Mouse (Mus musculus): ENCODE data around the gene Pld1.

Gene Pld1

DNA sequence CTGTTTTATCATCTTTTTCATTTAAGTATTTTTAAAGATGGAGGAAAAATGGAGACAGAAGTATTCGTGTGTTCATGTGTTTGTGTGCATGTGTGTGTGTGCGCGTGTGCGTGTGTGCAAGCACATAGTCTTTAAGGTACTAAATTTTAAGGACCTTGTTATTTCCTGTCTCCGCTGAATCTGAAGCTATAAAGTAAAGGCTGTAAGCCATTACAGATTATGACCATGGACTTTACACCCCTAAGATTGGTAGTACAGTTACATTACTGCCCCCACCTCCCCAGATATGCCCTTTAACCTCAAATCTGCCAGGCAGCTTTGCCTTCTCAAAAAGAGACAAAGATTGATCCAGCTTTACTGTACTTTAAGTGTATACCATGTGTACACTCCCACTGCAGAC lies 46.8 kb downstream of the Pld1 start:
- no peak for DNase-seq (ENCODE audit: low read depth in 2 of 2, low spot score in 2 of 2)

DNA sequence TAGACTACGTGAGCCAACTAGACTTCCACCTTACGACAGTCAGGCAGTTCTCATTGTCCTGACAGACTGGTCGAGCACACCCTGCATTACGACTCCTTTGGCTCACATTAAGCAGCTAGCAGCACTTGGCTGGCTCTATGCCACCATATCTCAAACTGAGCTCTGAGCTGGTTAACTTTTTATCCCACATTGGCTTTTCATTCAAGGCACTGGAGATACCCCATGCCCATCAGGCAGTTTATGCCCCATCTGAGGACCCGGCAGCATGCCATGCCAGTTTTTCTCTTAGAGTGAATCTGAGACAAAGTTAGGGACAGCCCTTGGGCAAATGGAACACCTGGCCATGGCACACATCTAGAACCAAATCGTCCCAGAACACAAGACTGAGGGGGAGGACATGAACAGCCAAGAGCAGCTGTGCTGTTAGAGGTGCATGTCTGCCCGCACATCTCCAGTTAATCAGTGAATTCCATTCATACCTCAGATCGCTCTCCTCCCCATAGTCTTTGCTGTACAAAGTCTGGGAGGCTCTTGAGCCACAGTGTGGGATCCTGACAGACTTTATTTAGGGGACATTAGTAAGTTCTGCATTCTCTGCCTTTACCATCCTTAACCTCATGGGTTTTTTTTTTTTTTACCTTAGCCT lies 49.5 kb downstream of the Pld1 start:
- DNase-seq (ENCODE audit: low read depth in 2 of 2, low spot score in 2 of 2): no peak

GRCm38 (mm10) chr3:27991100-27991703 lies 52.7 kb downstream of the Pld1 start:
- DNase-seq (ENCODE audit: low read depth in 2 of 2, low spot score in 2 of 2): no peak

GRCm38 (mm10) chr3:27994175-27994990 lies 55.9 kb downstream of the Pld1 start:
- DNase-seq (ENCODE audit: low read depth in 2 of 2, low spot score in 2 of 2): no peak

- no peak for DNase-seq (ENCODE audit: low read depth in 2 of 2, low spot score in 2 of 2)
These were observed 65.8 kb downstream of the Pld1 start for GRCm38 (mm10) chr3:28004321-28004720.

- DNase-seq (ENCODE audit: low read depth in 2 of 2, low spot score in 2 of 2): no peak
These were observed 69.2 kb downstream of the Pld1 start for GRCm38 (mm10) chr3:28007684-28008083.

DNA sequence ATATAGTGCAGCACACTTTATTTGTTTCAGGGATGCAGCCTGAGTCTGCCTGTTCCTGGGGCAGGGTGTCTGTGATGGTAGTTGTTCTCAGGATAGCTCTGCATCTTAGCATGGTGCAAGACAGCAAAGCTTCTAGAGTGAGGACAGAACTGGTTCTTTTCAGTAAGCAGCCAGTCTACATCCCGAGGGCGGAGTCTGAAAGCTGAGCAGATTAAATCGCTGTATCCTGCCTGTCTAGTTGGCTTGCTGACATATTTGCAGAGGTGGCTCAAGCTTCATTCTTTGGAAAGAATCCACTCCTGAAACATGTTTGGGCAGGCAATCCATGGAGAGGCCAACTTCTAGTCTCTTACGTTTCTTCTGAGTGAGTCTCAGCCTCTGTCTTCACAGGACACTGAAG lies 69.9 kb downstream of the Pld1 start:
- DNase-seq (ENCODE audit: low read depth in 2 of 2, low spot score in 2 of 2): no peak

- DNase-seq (ENCODE audit: low read depth in 2 of 2, low spot score in 2 of 2): no peak
These were observed 73.7 kb downstream of the Pld1 start for GRCm38 (mm10) chr3:28012177-28012576.

DNA sequence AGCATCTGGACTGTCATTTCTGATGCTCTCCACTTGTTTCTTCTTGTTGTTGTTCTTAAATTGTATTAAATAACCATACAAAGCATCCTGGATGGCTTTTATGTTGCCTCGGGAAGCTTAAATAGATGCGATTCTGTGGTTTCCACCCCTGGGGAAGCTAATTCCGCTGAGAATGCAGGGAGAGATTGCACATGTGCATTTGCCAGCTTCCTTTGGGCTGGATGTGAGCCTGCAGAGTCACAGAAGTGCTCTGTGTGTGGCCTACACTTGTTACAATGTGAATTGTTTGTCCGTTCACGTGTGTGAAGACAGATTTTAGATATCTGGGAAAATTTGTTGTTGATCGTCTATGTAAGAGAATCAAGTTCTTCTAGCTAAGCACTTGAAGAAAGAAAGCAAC lies 74.9 kb downstream of the Pld1 start:
- no peak for DNase-seq (ENCODE audit: low read depth in 2 of 2, low spot score in 2 of 2)

- DNase-seq (ENCODE audit: low read depth in 2 of 2, low spot score in 2 of 2): no peak
These were observed 78.5 kb downstream of the Pld1 start for GRCm38 (mm10) chr3:28017002-28017401.

DNA sequence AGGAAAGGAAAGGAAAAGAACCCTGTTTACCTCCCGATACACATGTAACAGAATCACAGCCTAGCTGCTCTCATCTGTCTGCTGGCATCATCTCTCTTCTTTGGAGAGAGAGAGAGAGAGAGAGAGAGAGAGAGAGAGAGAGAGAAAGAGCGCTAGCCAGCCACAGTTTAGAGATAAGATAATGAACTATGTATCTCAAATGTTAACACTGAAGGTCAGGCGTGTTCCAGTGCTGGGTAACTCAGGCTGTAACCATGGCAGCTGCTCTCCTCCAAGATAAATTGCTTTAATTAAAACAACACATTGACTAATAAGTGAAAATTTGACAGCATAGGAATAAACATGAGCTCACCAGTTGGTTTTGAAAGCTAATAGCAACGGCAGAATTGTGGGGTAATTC lies 81.2 kb downstream of the Pld1 start:
- DNase-seq (ENCODE audit: low read depth in 2 of 2, low spot score in 2 of 2): no peak

- no peak for DNase-seq (ENCODE audit: low read depth in 2 of 2, low spot score in 2 of 2)
These were observed 81.9 kb downstream of the Pld1 start for GRCm38 (mm10) chr3:28020404-28020803.

DNA sequence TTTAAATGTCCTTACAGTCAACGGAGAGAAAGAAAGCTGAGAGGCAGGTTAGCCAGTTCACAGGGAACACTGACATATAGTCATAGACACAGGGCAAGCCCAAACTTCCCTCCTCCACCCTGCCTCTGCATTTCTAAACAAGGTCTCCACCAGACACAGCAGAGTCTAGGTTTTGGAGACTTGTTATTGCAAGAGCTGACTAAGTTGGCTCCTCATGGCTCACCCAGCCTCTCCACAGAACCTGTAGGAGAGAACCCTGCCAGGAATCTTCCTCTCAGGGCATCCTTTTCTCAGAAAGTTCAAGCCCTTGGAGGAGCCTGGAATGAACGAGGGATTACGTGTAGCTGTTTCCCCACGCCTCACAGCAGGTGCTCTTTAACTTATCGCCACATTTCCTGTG lies 83.7 kb downstream of the Pld1 start:
- DNase-seq (ENCODE audit: low read depth in 2 of 2, low spot score in 2 of 2): no peak

DNA sequence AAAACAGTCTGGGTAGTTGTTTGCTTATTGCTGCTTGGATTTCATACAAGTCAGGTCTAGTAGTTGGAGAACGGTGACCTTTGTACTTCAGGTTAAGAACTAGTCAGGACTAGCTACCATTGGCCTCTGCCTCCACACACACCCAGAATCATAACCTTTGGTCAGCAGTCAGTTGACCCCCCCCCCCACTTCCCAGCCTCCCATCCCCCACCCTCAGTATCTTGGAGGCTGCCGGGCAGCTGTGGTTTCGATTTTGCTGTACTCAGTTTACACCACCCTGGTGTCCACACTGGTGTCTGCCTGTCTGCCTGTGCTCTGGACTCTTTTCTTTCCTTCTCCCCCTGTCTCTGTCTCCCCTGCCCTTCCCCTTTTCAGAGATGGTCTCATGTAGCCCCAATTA lies 88.4 kb downstream of the Pld1 start:
- no peak for DNase-seq (ENCODE audit: low read depth in 2 of 2, low spot score in 2 of 2)

DNA sequence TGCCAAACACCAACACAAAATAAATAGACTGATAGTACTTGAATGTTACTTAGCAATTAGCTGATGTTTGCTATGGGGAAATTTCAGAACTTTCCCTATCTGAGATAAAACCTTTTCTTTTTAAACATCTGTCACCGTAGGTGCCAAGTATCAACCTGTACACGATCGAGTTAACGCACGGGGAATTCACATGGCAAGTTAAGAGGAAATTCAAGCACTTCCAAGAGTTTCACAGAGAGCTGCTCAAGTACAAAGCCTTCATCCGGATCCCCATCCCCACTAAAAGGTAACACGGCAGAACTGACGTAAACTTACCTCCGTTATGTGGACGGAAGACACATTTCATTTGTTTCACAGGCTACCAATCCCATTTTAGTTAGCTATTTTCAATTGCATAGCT lies 90.0 kb downstream of the Pld1 start:
- no peak for DNase-seq (ENCODE audit: low read depth in 2 of 2, low spot score in 2 of 2)

- DNase-seq (ENCODE audit: low read depth in 2 of 2, low spot score in 2 of 2): no peak
These were observed 92.4 kb downstream of the Pld1 start for GRCm38 (mm10) chr3:28030860-28031259.

DNA sequence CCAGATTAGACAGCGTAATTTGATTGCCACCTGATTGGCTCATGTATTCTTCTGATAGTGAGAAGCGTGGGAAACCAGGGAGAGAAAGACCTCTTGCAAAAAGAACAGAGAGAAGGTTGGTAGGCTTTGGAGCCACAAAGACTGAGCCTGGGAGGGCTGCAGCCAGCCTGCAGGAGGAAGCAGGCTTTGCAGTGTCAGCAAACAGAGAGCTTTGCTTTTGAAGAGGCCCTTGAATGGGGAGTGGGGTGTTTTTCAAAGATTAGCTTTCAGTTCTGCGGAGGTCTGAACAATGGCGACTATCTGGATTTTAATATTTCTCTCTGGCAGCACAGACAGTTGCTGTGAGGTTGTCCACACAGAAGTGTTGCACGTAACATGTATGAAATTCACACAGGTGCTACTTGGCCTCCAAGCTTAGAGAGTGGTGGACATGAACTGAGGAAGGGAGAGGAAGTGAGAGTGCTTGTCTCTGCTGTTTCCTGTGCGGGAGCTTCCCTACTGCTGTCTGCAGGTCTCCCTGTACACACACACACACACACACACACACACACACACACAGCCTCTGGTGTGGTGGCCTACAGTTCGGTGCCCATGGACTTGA lies 93.2 kb downstream of the Pld1 start:
- DNase-seq (ENCODE audit: low read depth in 2 of 2, low spot score in 2 of 2): no peak

- DNase-seq (ENCODE audit: low read depth in 2 of 2, low spot score in 2 of 2): no peak
These were observed 95.4 kb downstream of the Pld1 start for GRCm38 (mm10) chr3:28033898-28034297.

DNA sequence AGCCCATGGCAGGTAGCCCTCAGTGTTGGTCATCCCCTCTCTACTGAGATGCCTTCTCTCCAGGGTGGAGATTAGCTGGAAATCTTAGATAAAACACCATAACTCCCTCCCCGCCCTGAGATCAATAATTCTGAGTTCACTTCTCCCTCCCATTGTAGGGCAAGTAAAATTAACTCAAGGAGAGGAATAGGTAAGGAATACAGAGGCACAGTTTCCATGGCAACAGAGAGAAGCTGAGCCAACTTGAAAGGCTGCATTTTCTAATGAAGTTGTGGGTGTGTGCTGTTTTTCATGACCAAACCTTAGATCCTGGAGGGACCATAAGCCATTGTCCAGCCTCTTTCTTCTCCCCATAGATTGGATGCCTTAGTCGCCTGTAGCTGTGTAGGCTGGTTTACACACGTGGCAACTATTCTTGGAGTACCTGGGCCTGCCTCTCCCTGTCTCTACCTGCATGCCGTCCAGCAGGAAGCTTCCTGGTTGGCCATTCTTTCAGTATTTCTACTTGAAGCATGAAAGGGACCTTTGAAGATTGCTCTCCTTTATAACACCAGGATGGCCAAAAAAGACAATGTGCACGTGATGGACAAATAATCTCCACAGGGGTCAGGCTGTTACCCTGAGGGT lies 96.3 kb downstream of the Pld1 start:
- no peak for DNase-seq (ENCODE audit: low read depth in 2 of 2, low spot score in 2 of 2)

DNA sequence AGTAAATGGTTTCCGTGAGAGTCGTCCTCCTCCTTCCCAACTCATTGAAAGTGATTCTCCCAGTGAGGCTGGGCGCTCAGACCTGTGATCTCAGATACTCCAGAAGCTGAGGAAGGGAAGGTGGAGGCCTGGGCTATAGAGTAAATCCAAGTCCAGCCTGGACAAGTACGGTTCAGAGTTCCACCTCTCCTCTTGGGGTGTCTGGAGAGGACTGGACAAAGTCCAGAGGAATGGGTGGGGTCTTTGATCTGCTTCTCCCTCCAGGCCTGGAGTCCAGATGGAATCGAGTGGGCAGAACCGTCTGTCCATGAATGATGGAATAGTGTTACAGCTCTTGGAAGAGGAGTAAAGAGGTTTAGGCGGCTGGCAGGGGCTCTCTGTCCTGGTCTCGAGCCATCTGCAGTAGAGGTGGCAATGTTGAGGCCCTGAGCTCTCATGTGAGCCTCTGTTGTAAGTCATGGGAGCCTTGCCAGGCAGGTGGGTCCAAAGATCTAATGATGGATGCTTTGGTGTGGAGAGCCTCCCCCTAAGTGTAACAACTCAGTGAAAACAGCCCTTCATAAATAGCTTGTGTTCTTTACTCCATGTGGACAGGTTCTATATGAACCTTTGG lies 98.9 kb downstream of the Pld1 start:
- DNase-seq (ENCODE audit: low read depth in 2 of 2, low spot score in 2 of 2): no peak

- DNase-seq (ENCODE audit: low read depth in 2 of 2, low spot score in 2 of 2): no peak
These were observed 99.6 kb downstream of the Pld1 start for GRCm38 (mm10) chr3:28038106-28038505.
